Mouse (Mus musculus): Measurements from ENCODE around the gene Olfr910.

The Olfr910 gene

DNA sequence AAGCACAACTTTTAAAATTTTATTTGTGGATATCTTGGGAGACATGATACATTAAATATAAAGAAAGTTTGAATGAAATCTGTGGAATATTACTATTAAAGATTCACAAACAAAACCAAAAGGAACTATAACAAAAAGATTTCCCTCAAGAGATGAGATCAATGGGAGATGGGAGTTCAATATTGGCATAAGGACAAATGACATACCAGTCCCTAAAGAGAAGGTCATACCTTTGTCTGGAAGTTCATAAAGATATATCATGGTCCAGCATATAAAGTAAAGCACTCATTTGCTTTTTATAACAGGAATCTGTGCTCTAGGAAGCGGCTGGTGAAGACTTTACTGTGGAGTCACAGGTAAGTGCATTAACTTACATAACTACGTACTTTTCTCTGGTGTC lies at the start of gene Olfr910:
TSS of gene Olfr910 (plus strand) at position 301 of the 400 bp plus-strand sequence.
- DNase-seq, result no peak

DNA sequence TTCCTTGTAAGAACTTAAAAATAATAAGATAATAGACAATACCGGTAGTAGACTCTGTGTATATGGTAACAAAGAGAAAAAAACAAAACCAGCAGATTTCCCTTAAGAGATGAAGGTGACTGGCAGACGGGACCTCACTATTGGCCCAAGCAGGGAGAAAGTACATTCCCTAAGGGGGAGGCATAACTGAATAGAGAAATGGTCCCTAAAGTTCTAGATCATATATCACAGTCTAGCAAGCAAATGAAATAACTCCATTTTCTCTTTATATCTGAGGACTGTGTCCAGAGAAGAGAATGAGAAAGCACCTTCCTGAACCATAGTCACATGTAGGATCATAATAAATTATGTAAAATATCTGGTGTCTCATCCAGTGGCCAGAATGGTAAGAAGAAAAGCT lies 42.1 kb upstream of the Olfr910 start, which contains the start of gene Olfr907:
TSS of gene Olfr907 (plus strand) at position 301 of the 400 bp plus-strand sequence.
- no peak for DNase-seq

- DNase-seq, result no peak
Observed at GRCm38 (mm10) chr9:38512353-38512752, 25.3 kb upstream of the Olfr910 start.

DNA sequence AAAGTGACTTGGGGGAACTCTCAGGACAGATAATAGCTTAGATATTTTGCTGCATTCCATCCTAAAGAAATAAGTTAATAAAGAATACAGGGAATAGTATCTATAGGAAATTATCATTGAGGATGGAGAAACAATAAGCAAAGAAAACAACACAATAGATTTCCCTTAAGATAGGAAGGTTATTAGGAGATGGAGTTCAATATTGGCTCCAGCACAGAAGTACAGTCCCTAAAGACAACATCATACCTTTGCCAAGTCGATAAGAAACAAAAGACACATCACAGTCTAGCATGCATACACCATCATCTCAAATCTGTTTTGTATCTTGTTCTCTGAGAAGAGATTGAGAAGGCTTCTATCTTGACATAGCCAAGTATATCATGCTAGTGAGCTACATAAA lies 16.4 kb upstream of the Olfr910 start, which contains the start of gene Olfr911-ps1:
TSS of gene Olfr911-ps1 (plus strand) at position 301 of the 400 bp plus-strand sequence.
- no peak for DNase-seq

DNA sequence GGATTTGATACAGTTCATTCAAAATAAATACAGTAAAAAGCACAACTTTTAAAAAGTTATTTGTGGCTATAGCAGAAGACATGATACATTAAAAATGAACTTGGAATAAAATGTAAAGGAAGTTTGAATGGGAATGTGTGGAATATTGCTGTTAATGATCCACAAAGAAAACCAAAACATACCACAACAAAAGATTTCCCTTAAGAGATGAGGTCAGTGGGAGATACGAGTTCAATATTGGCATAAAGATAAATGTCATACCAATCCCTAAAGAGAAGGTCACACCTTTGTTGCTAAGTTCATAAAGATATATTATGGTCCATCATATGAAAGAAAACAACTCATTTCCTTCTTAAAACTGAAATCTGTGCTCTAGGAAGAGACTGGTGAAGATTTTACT lies 42.2 kb downstream of the Olfr910 start, which contains the start of gene Olfr912:
TSS of gene Olfr912 (plus strand) at position 301 of the 400 bp plus-strand sequence.
- DNase-seq, result no peak

Data from cerebellum, postnatal 10 days (tissue).